Mouse (Mus musculus) G1E (cell line): ENCODE measurements at regions not wholly inside any gene's neighbourhood (a gene's known extent, or its start where the extent isn't known, plus 50 kb on each side); places are given as distances from the start of the nearest gene placed in this dataset.
"Not testable (repeated sequence)": the region's sequence is repeated elsewhere in the genome, so short reads cannot be mapped to it uniquely, and the experiment has no call there.

Source experiments
- CTCF ChIP-seq: IDR thresholded peaks from 2 replicates; pipeline ENCODE4 v1.5.1; 2012; ENCODE audit warnings: low read depth, low read length, inconsistent platforms, mixed read lengths
- GATA1 ChIP-seq: IDR thresholded peaks from 2 replicates; pipeline ENCODE4 v1.6.1; 2012; ENCODE audit warnings: borderline replicate concordance, low read length, inconsistent platforms, mixed read lengths
- GATA2 ChIP-seq: IDR thresholded peaks from 2 replicates; pipeline ENCODE4 v1.6.1; 2012; ENCODE audit warnings: low read depth, low read length, inconsistent platforms, borderline replicate concordance
- POLR2AphosphoS5 ChIP-seq: IDR thresholded peaks from 2 replicates; pipeline ENCODE4 v1.6.1; 2012; ENCODE audit warnings: low read depth, low read length, inconsistent platforms; ENCODE audit not compliant: insufficient replicate concordance
- TAL1 ChIP-seq: conservative IDR thresholded peaks from 2 replicates; pipeline ENCODE4 v1.6.1; 2012; ENCODE audit warnings: low read depth, low read length, inconsistent platforms, mixed read lengths

- TF ChIP-seq CTCF, GATA1, GATA2, TAL1, POLR2AphosphoS5: not testable (repeated sequence)
These were observed 78.4 kb upstream of the Nabp1 start for GRCm38 (mm10) chr1:51556616-51557015.
